Mouse (Mus musculus) midbrain, embryonic 16.5 days (tissue): Measurements from ENCODE around the gene Gm11938. TPM values are rescaled to one million over a fixed set of nuclear protein-coding genes. Genes with fewer than 3 reads are reported as not detected.

Experiments
- ATAC-seq: fragments of 200-750 bp; cut with Nextera tagmentation; 2 replicates; pipeline ENCODE4 v1.8.0; 2017; ENCODE audit warnings: moderate TSS enrichment
- H3K27ac ChIP-seq: fragments of 300-500 bp; sonication (generic); 2 replicates; pipeline ENCODE4 v1.5.1; 2014; ENCODE audit warnings: mild to moderate bottlenecking, low read length, mixed read lengths
- H3K27me3 ChIP-seq: fragments of 300-500 bp; sonication (generic); 2 replicates; pipeline ENCODE4 v1.6.1; 2014; ENCODE audit warnings: low read depth, low read length, mixed read lengths; ENCODE audit not compliant: control insufficient read depth, insufficient read depth
- H3K36me3 ChIP-seq: fragments of 300-500 bp; sonication (generic); 2 replicates; pipeline ENCODE4 v1.6.1; 2014; ENCODE audit warnings: mild to moderate bottlenecking, low read length, moderate library complexity, mixed read lengths; ENCODE audit not compliant: control insufficient read depth, insufficient read depth
- H3K4me1 ChIP-seq: fragments of 300-500 bp; sonication (generic); 2 replicates; pipeline ENCODE4 v1.6.1; 2014; ENCODE audit warnings: mild to moderate bottlenecking, low read length, mixed read lengths; ENCODE audit not compliant: control insufficient read depth, insufficient read depth
- H3K4me2 ChIP-seq: fragments of 300-500 bp; sonication (generic); 2 replicates; pipeline ENCODE4 v1.6.1; 2014; ENCODE audit warnings: mild to moderate bottlenecking, low read length, mixed read lengths
- H3K4me3 ChIP-seq: fragments of 300-500 bp; sonication (generic); 2 replicates; pipeline ENCODE4 v1.5.1; 2014; ENCODE audit warnings: low read depth, mild to moderate bottlenecking, low read length, moderate library complexity, mixed read lengths
- H3K9ac ChIP-seq: fragments of 300-500 bp; sonication (generic); 2 replicates; pipeline ENCODE4 v1.6.1; 2014; ENCODE audit warnings: low read depth, low read length, mixed read lengths
- H3K9me3 ChIP-seq: fragments of 300-500 bp; sonication (generic); replicated peaks from 2 replicates; pipeline ENCODE4 v1.6.1; 2014; ENCODE audit warnings: mild to moderate bottlenecking, low read length, mixed read lengths; ENCODE audit not compliant: control insufficient read depth, poor library complexity, severe bottlenecking
- WGBS: fragments of 180-500 bp; shearing (Covaris S2); extraction: QIAGEN DNeasy Blood & Tissue Kit; methylation state at CpG from one replicate; pipeline ENCODE4 v1.1.7; 2014; 5-methylcytosine and 5-hydroxymethylcytosine counted together
- polyA plus RNA-seq: library from polyadenylated mRNA; unstranded; fragments of >200 nt; fragmentation: Nextera tagmentation; extraction: Ambion mirVana; gene quantifications from 2 replicates; pipeline ENCODE4 v1.2.1, GENCODE M21; 2015

Gene Gm11938
- polyA plus RNA-seq, 1 experiment from 2014 or later: not detected

- Histone ChIP-seq H3K4me2 (no peak overlapping the region), H3K4me3 (no peak overlapping the region), H3K27me3 (no peaks in the 10 kb centered on the region), H3K4me1 (no peaks in the 10 kb centered on the region), H3K9ac (no peak overlapping the region), H3K36me3 (no peaks in the 10 kb centered on the region), H3K27ac (no peak overlapping the region), H3K9me3 (no peaks in the 10 kb centered on the region)
- WGBS: 92% methylated on average over 3 of the region's 3 CpGs
- ATAC-seq: no peak
Measured at GRCm38 (mm10) chr11:99557976-99558745, 44.9 kb downstream of the Gm11938 start.

- H3K4me2 ChIP-seq: no peak within 1 kb of the TSS
- H3K27ac ChIP-seq: no peak within 1 kb of the TSS
- WGBS: 92% methylated on average over 2 of the region's 2 CpGs
- no peaks in the 10 kb centered on the region for H3K4me1 ChIP-seq
- H3K4me3 ChIP-seq: no peak within 1 kb of the TSS
- ATAC-seq: no peak
- H3K9ac ChIP-seq: no peak within 1 kb of the TSS
- no peaks in the 10 kb centered on the region for H3K36me3 ChIP-seq
- H3K9me3 ChIP-seq: no peaks in the 10 kb centered on the region
- H3K27me3 ChIP-seq: no peaks in the 10 kb centered on the region
Measured at GRCm38 (mm10) chr11:99556753-99557152, 46.4 kb downstream of the Gm11938 start, which contains the start of gene Krtap3-2. Gene Krtap3-2, minus strand, starts transcription at chr11:99556853.

- H3K4me2 ChIP-seq: no peak overlapping the region
- H3K27me3 ChIP-seq: no peaks in the 10 kb centered on the region
- H3K9me3 ChIP-seq: no peaks in the 10 kb centered on the region
- no peaks in the 10 kb centered on the region for H3K4me1 ChIP-seq
- no peak overlapping the region for H3K4me3 ChIP-seq
- no peaks in the 10 kb centered on the region for H3K36me3 ChIP-seq
- 87% methylated on average over 2 of the region's 2 CpGs for WGBS
- no peak overlapping the region for H3K9ac ChIP-seq
- no peak overlapping the region for H3K27ac ChIP-seq
- no peak for ATAC-seq
Measured at GRCm38 (mm10) chr11:99556195-99556594, 46.9 kb downstream of the Gm11938 start.

Other genes with a start within 250 kb of the Gm11938 start
- 0.29 and 0.46 TPM in 2 replicates for gene Krt28, start 228.4 kb downstream of the Gm11938 start, polyA plus RNA-seq
- 28.9 and 29.8 TPM in 2 replicates for gene Krt10, start 213.9 kb downstream of the Gm11938 start, polyA plus RNA-seq
- 0.14 TPM in 1 of 2 replicates, not detected in the other for gene Krt12, start 181.0 kb downstream of the Gm11938 start, polyA plus RNA-seq
- 0.21 and 0.34 TPM in 2 replicates for gene Krt20, start 165.2 kb downstream of the Gm11938 start, polyA plus RNA-seq
- gene Krt23, start 110.2 kb downstream of the Gm11938 start, polyA plus RNA-seq: 0.11 TPM in 1 of 2 replicates, not detected in the other
- gene Krt39, start 82.0 kb downstream of the Gm11938 start, polyA plus RNA-seq: not detected in 2 replicates
- gene Krt40, start 60.1 kb downstream of the Gm11938 start, polyA plus RNA-seq: not detected in 2 replicates
- gene Krtap3-3, start 52.4 kb downstream of the Gm11938 start, polyA plus RNA-seq: not detected in 2 replicates
- not detected in 2 replicates for gene Krtap3-2, start 46.5 kb downstream of the Gm11938 start, polyA plus RNA-seq
- gene Gm11939, start 43.8 kb downstream of the Gm11938 start, polyA plus RNA-seq: not detected in 2 replicates
- gene Krtap3-1, start 36.7 kb downstream of the Gm11938 start, polyA plus RNA-seq: not detected in 2 replicates
- not detected in 2 replicates for gene Krtap1-5, start 22.3 kb downstream of the Gm11938 start, polyA plus RNA-seq
- not detected in 2 replicates for gene Krtap1-4, start 19.7 kb downstream of the Gm11938 start, polyA plus RNA-seq
- gene Krtap1-3, start 12.0 kb downstream of the Gm11938 start, polyA plus RNA-seq: not detected in 2 replicates
- gene Krtap9-3, start 5.2 kb downstream of the Gm11938 start, polyA plus RNA-seq: not detected in 2 replicates
- gene Gm11937, start 6.9 kb upstream of the Gm11938 start, polyA plus RNA-seq: not detected in 2 replicates
- gene Krtap2-4, start 11.5 kb upstream of the Gm11938 start, polyA plus RNA-seq: not detected in 2 replicates
- gene Gm11562, start 17.1 kb upstream of the Gm11938 start, polyA plus RNA-seq: not detected in 2 replicates
- not detected in 2 replicates for gene Krtap4-1, start 24.9 kb upstream of the Gm11938 start, polyA plus RNA-seq
- 0.25 TPM in 1 of 2 replicates, not detected in the other for gene Krtap4-2, start 31.8 kb upstream of the Gm11938 start, polyA plus RNA-seq
- gene Krtap4-7, start 40.8 kb upstream of the Gm11938 start, polyA plus RNA-seq: not detected in 2 replicates
- gene Gm11555, start 46.9 kb upstream of the Gm11938 start, polyA plus RNA-seq: not detected in 2 replicates
- not detected in 2 replicates for gene Gm11563, start 55.7 kb upstream of the Gm11938 start, polyA plus RNA-seq
- not detected in 2 replicates for gene Krtap4-6, start 62.7 kb upstream of the Gm11938 start, polyA plus RNA-seq
- not detected in 2 replicates for gene Gm14190, start 87.4 kb upstream of the Gm11938 start, polyA plus RNA-seq
- gene Gm14180, start 131.0 kb upstream of the Gm11938 start, polyA plus RNA-seq: not detected in 2 replicates
- not detected in 2 replicates for gene Gm11595, start 169.6 kb upstream of the Gm11938 start, polyA plus RNA-seq
- gene Krtap4-8, start 177.4 kb upstream of the Gm11938 start, polyA plus RNA-seq: not detected in 2 replicates
- gene Krtap4-9, start 181.9 kb upstream of the Gm11938 start, polyA plus RNA-seq: not detected in 2 replicates
- gene Gm11596, start 190.2 kb upstream of the Gm11938 start, polyA plus RNA-seq: not detected in 2 replicates
- gene Gm11569, start 195.6 kb upstream of the Gm11938 start, polyA plus RNA-seq: not detected in 2 replicates
- gene Gm11554, start 201.1 kb upstream of the Gm11938 start, polyA plus RNA-seq: not detected in 2 replicates
- not detected in 2 replicates for gene Krtap4-13, start 206.6 kb upstream of the Gm11938 start, polyA plus RNA-seq
- not detected in 2 replicates for gene Gm11564, start 212.4 kb upstream of the Gm11938 start, polyA plus RNA-seq
- not detected in 2 replicates for gene 2300003K06Rik, start 234.8 kb upstream of the Gm11938 start, polyA plus RNA-seq
- gene Krtap4-16, start 248.3 kb upstream of the Gm11938 start, polyA plus RNA-seq: not detected in 2 replicates